Mouse (Mus musculus) cortical plate, adult 2 months (tissue): ENCODE data around the gene Aip. TPM values are rescaled to one million over a fixed set of nuclear protein-coding genes. Genes with fewer than 3 reads are reported as not detected.

Experiments
- H3K27ac ChIP-seq: fragments of 200-500 bp; 2 replicates; pipeline ENCODE4 v1.5.1; 2012; ENCODE audit warnings: low read length, control low read depth, inconsistent platforms; ENCODE audit not compliant: insufficient read depth
- H3K4me1 ChIP-seq: fragments of 200-500 bp; 2 replicates; pipeline ENCODE4 v1.6.1; 2011; ENCODE audit warnings: low read length; ENCODE audit not compliant: control insufficient read depth, insufficient read depth
- H3K4me3 ChIP-seq: fragments of 200-500 bp; 2 replicates; pipeline ENCODE4 v1.5.1; 2011; ENCODE audit warnings: mild to moderate bottlenecking, low read length, control low read depth; ENCODE audit not compliant: insufficient read depth
- CTCF ChIP-seq: fragments of 200-500 bp; IDR thresholded peaks from 2 replicates; pipeline ENCODE4 v1.5.1; 2011; ENCODE audit warnings: mild to moderate bottlenecking, control low read depth, low read length; ENCODE audit not compliant: insufficient read depth; ENCODE audit errors: extremely low read depth
- POLR2A ChIP-seq: fragments of 200-500 bp; IDR thresholded peaks from 2 replicates; pipeline ENCODE4 v1.6.1; 2011; ENCODE audit warnings: mild to moderate bottlenecking, low read length, control low read depth; ENCODE audit not compliant: insufficient read depth; ENCODE audit errors: extremely low read depth
- polyA plus RNA-seq: library from polyadenylated mRNA; depleted of rRNA; stranded (reverse); fragments of >200 nt; gene quantifications from 2 replicates; pipeline ENCODE4 v1.2.3, GENCODE M21; 2012

The Aip gene
- polyA plus RNA-seq, 1 experiment, result 167 TPM

DNA sequence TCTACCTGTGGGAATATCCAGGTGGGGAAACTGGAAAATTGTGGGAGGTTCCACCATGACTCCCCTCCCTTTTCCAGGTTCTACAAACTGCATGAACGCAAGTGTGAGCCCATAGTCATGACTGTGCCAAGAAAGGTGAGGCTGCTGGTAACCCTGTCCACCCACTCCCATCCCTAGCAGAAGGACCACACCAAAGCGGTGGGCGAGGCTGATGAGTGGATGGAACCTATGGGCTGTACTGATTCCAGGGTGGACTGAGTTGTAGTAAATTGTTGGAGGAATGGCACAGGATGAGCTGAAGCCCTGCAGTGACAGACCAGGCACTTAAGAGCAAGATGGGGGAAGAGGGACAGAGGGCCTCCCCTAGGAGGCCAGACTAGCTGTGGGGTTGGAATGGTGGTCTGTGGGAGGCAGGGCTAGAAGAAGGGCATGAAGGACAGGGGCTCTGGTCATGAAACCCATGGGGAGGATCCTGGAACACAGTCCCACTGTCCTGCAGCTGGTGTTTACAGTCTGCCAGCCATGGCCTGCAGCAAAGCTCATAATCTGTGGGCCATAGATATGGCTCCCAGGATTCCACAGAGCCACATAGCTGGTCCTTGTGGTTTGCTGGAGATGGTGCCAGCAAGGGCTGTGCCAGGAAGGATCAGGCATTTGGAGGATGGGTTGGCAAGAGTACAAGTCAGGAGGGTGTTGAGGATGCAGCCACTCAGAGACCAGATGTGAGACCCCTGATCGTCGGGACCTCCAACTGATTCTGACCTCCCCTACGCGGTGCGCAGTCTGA, 27.0 kb upstream of the Aip start:
- Histone ChIP-seq H3K27ac (no peak overlapping the region), H3K4me3 (no peak overlapping the region), H3K4me1 (peaks cover 3% of the 10 kb centered on the region)
- TF ChIP-seq CTCF (no peak), POLR2A (peak; percentile 31; the same call in 1 of the 2 replicates)

- H3K4me3 ChIP-seq, result no peak overlapping the region
- H3K27ac ChIP-seq, result no peak overlapping the region
- TF ChIP-seq POLR2A (no peak), CTCF (no peak)
- peaks cover 7% of the 10 kb centered on the region for H3K4me1 ChIP-seq
Measured at GRCm38 (mm10) chr19:4151898-4152297, 26.2 kb upstream of the Aip start.

DNA sequence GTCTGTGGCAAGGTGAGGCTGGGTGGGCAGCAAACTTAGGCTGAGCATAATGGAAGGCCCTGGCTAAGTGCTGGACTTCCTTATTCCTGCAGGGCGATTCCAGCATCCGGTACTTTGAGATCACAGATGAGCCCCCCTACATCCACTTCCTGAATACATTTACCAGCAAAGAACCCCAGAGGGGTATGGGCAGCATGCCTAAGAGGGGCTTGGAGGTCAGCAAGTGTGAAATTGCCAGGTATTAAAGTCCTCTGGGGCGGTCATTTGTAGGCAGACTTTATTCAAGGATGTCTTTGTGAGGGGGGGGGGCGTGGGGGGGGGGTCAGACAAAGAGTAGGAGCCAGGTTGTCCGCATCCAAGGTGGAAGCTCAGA, 25.8 kb upstream of the Aip start:
- no peak overlapping the region for H3K4me3 ChIP-seq
- H3K4me1 ChIP-seq, result peaks cover 7% of the 10 kb centered on the region
- H3K27ac ChIP-seq, result no peak overlapping the region
- no peak for TF ChIP-seq POLR2A
- TF ChIP-seq CTCF, result no peak

DNA sequence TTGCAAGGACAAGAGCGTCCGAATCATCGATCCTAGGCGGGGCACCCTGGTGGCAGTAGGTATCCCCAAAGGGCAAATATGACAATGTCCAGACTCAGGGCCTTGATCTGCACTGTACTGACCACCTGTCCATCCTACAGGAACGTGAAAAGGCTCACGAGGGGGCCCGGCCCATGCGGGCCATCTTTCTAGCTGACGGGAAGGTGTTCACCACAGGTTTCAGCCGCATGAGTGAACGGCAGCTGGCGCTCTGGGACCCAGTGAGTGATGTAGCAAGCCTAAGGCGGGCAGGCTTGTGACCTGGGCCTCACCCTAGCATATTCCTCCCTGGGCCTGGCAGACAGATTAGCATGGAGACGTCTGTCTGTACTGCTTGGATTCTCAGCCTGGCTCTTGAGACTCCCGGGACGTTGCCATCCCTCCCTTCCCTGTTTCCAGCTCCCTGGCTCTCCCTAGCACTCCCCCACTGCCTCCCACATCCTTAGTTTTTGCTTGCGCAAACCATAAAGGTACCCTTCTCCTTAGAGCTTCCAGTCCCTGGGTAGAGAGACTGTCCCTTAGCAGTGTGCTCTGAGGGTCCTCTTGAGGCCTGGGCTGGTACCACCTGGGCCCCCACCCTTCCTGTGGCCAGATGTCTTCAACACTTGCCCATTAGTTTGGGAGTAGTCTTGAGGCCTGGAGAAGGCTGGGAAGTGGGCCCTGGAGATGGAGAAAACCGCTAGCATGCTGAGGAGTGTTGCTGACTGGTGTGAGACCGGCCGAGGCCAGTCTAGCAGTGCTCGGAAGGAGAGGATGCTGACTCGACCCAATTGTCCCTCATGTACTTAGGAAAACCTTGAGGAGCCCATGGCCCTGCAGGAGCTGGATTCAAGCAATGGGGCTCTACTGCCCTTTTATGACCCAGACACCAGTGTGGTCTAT, 25.2 kb upstream of the Aip start:
- no peak overlapping the region for H3K4me3 ChIP-seq
- peaks cover 7% of the 10 kb centered on the region for H3K4me1 ChIP-seq
- TF ChIP-seq CTCF (no peak), POLR2A (no peak)
- no peak overlapping the region for H3K27ac ChIP-seq

- no peak overlapping the region; the same call in 1 of the 2 replicates for H3K4me3 ChIP-seq
- TF ChIP-seq CTCF (no peak), POLR2A (no peak)
- peaks cover 7% of the 10 kb centered on the region for H3K4me1 ChIP-seq
- H3K27ac ChIP-seq, result no peak overlapping the region
Measured at GRCm38 (mm10) chr19:4149764-4150461, 24.3 kb upstream of the Aip start.

GRCm38 (mm10) chr19:4149283-4149682, 23.6 kb upstream of the Aip start:
- H3K27ac ChIP-seq, result no peak overlapping the region
- no peak for TF ChIP-seq POLR2A
- no peak for TF ChIP-seq CTCF
- peak overlapping the region; percentile 83 for H3K4me3 ChIP-seq
- peaks cover 7% of the 10 kb centered on the region for H3K4me1 ChIP-seq

GRCm38 (mm10) chr19:4148819-4149218, 23.2 kb upstream of the Aip start:
- peaks cover 7% of the 10 kb centered on the region for H3K4me1 ChIP-seq
- H3K4me3 ChIP-seq, result peak overlapping the region; percentile 83
- TF ChIP-seq CTCF (no peak), POLR2A (no peak)
- H3K27ac ChIP-seq, result peak overlapping the region; percentile 69

GRCm38 (mm10) chr19:4148491-4148806, 22.8 kb upstream of the Aip start, which contains the start of gene Coro1b:
Coro1b (plus strand) TSS chr19:4148619.
- Histone ChIP-seq H3K27ac (peak within 1 kb of the TSS; percentile 69), H3K4me3 (peak within 1 kb of the TSS; percentile 83), H3K4me1 (peaks cover 7% of the 10 kb centered on the region)
- TF ChIP-seq CTCF (no peak), POLR2A (peak; percentile 64; the same call in 1 of the 2 replicates)

DNA sequence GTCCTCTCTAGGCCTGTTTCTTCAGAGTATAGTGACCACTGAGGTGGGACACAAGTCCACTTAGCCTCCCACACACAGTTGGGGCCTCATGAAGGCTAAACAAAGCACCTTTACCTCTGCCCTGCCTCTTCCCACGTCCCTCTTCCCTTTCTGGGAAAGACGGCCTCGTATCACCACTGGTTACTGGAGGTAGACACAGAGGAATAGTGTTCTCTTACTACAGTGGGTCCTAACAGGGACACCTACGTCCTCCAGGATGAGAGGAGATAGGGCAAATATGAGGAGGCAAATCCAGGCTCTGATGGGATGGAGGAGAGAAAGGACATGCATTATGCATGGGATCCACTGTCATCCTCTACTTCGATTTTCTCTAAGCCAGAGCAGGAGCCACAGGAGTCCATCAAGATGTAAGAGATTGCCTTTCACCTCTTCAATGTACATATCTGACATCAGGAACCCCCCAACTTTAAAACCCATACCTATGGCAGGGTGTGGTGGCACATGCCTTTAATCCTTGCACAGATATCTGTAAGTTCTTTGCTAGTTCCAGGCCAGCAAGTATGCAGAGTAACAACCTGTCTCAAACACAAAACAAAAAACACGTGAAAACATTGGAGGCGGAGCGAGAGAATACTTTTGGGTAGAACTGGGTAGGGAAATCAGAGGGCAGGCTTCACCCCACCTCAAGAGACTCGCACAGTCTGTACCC, 22.3 kb upstream of the Aip start:
- peaks cover 7% of the 10 kb centered on the region for H3K4me1 ChIP-seq
- H3K4me3 ChIP-seq, result peak overlapping the region; percentile 83
- H3K27ac ChIP-seq, result 0 out of 2 replicates have a peak overlapping the region, but pooled peaks have one; percentile 44
- TF ChIP-seq POLR2A (no peak), CTCF (no peak)
